Mouse (Mus musculus): Measurements from ENCODE around the gene Flrt2.

DNA sequence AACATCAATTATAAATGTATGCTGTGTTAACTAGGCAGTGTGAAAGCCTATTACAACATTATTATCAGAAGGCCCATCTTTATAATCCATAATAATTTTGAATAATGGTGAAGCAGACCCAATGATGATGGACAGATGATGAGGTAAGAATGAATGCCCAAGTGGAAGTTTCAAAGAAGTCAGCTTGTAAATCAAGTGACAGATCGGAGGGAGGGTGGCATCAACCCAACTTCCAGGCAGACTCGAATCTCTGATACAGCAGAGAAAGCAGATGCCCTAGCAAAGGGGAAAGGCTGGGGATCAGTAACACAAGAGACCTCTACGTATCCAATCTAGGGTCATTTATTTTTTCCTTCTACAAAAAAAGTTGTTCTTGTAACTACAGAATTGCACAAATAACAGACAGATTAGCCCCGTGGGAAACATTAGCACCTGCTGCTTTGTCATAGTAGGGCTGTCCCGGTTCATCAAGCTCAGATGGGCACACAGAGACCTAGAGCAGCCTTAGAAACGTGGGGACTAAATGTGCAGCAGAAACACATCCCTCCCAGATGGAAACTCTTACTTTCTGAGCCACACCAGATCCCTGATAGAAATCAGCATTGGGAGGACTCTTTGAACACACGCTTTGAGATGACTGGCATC, 46.6 kb downstream of the Flrt2 start:
- TF ChIP-seq EP300 (IDR thresholded peaks at IDR 0.05; ENCODE audit: low read depth) (no peak), CTCF (IDR thresholded peaks at IDR 0.05; ENCODE audit: low read depth) (no peak)
